Mouse (Mus musculus) lung, embryonic 16.5 days (tissue): ENCODE data around the gene Tbc1d2b. TPM values are rescaled to one million over a fixed set of nuclear protein-coding genes. Genes with fewer than 3 reads are reported as not detected.

ENCODE experiments used
- ATAC-seq: fragments of 200-750 bp; cut with Nextera tagmentation; 2 replicates; pipeline ENCODE4 v1.8.0; 2017; ENCODE audit warnings: low read depth, mild to moderate bottlenecking, moderate library complexity
- H3K27ac ChIP-seq: fragments of 300-500 bp; sonication (generic); 2 replicates; pipeline ENCODE4 v1.5.1; 2014; ENCODE audit warnings: mild to moderate bottlenecking, control low read depth, low read length
- H3K27me3 ChIP-seq: fragments of 300-500 bp; sonication (generic); 2 replicates; pipeline ENCODE4 v1.6.1; 2014; ENCODE audit warnings: low read depth, low read length, mixed read lengths; ENCODE audit not compliant: control insufficient read depth, insufficient read depth
- H3K36me3 ChIP-seq: fragments of 300-500 bp; sonication (generic); 2 replicates; pipeline ENCODE4 v1.6.1; 2014; ENCODE audit warnings: low read length; ENCODE audit not compliant: control insufficient read depth, insufficient read depth
- H3K4me1 ChIP-seq: fragments of 300-500 bp; sonication (generic); replicated peaks from 2 replicates; pipeline ENCODE4 v1.6.1; 2014; ENCODE audit warnings: low read length, mixed read lengths; ENCODE audit not compliant: control insufficient read depth, insufficient read depth
- H3K4me2 ChIP-seq: fragments of 300-500 bp; sonication (generic); 2 replicates; pipeline ENCODE4 v1.6.1; 2014; ENCODE audit warnings: low read depth, low read length, control low read depth
- H3K4me3 ChIP-seq: fragments of 300-500 bp; sonication (generic); 2 replicates; pipeline ENCODE4 v1.5.1; 2014; ENCODE audit warnings: mild to moderate bottlenecking, low read length, control low read depth
- H3K9ac ChIP-seq: fragments of 300-500 bp; sonication (generic); 2 replicates; pipeline ENCODE4 v1.6.1; 2014; ENCODE audit warnings: low read length, control low read depth
- H3K9me3 ChIP-seq: fragments of 300-500 bp; sonication (generic); 2 replicates; pipeline ENCODE4 v1.6.1; 2016; ENCODE audit warnings: low read length; ENCODE audit not compliant: control insufficient read depth
- WGBS: fragments of 180-500 bp; shearing (Covaris S2); extraction: QIAGEN DNeasy Blood & Tissue Kit; methylation state at CpG from one replicate; pipeline ENCODE4 v1.1.7; 2014; 5-methylcytosine and 5-hydroxymethylcytosine counted together
- polyA plus RNA-seq: library from polyadenylated mRNA; unstranded; fragments of >200 nt; fragmentation: Nextera tagmentation; extraction: Ambion mirVana; gene quantifications from 2 replicates; pipeline ENCODE4 v1.2.1, GENCODE M21; 2015

Tbc1d2b gene
- polyA plus RNA-seq, 1 experiment from 2014 or later = 20.9 TPM

DNA sequence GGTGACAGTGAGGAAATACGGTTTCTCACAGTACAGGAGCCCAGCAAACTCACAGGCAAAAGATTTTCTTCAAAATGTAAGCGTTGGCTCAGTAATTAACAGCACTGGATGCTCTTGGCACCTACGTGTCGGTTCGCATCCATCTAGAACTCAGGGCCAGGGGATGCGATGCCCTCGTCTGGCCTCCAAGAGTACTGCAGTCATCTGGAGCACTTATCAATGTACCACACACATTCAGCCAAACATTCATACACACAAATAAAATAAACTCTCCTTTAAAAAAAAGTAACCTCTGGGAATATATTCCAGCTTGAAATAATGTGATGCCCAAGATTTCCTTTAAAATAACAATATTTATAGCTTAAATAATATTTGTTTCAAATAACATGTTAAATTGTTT, 29.0 kb downstream of the Tbc1d2b start:
- Histone ChIP-seq H3K36me3 (peaks cover 6% of the 10 kb centered on the region; the same call in 1 of the 2 replicates), H3K4me1 (peaks cover 7% of the 10 kb centered on the region; the same call in 1 of the 2 replicates), H3K27me3 (no peaks in the 10 kb centered on the region), H3K4me2 (no peak overlapping the region), H3K9ac (no peak overlapping the region), H3K9me3 (no peaks in the 10 kb centered on the region), H3K27ac (no peak overlapping the region), H3K4me3 (no peak overlapping the region)
- no peak for ATAC-seq
- 80% methylated on average over 7 of the region's 7 CpGs for WGBS

DNA sequence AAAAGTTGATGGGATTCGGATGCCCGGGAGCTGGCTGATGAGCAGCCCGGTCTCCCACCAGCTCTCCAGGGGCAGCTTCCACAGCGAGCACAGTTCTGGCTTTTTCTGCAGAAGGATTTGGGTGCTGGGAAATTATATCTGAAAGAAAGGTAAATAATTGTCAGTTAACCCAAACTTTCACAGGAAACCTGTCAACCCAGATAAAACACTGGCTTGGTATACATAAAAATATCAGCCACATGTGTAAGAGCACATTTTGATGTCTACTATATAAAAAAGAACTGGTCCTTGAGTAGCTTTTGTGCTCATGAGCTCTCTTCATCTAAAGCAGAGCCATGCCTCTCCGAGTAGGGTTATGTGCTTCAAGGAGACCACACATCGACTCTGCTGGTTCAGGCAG, 29.6 kb downstream of the Tbc1d2b start:
- H3K4me2 ChIP-seq = no peak overlapping the region
- peaks cover 7% of the 10 kb centered on the region; the same call in 1 of the 2 replicates for H3K4me1 ChIP-seq
- no peak for ATAC-seq
- no peak overlapping the region for H3K4me3 ChIP-seq
- peaks cover 6% of the 10 kb centered on the region; the same call in 1 of the 2 replicates for H3K36me3 ChIP-seq
- H3K27ac ChIP-seq = no peak overlapping the region
- WGBS = 83% methylated on average over 6 of the region's 6 CpGs
- H3K27me3 ChIP-seq = no peaks in the 10 kb centered on the region
- no peaks in the 10 kb centered on the region for H3K9me3 ChIP-seq
- no peak overlapping the region for H3K9ac ChIP-seq

DNA sequence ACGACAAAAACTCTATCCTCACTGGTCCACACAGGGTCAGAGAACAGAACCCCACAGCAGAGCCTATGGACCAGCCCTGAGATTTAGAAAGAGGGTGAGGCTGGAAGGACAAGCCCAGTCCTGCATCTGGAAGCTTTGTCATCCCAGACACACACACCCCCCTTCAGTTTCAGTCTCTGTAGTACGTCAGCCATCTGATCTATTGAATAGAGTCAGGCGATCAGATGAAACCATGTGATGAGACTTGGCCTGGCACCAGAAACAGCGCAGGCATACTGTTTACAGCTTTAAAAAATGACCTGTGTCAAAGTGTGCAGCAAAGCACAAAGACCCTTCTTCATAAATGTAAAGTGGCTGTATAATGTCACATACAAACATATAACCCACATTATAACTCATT, 30.0 kb downstream of the Tbc1d2b start:
- no peak overlapping the region for H3K9ac ChIP-seq
- H3K27me3 ChIP-seq = no peaks in the 10 kb centered on the region
- H3K27ac ChIP-seq = no peak overlapping the region
- H3K4me1 ChIP-seq = peaks cover 9% of the 10 kb centered on the region
- no peak overlapping the region for H3K4me2 ChIP-seq
- peaks cover 6% of the 10 kb centered on the region; the same call in 1 of the 2 replicates for H3K36me3 ChIP-seq
- no peaks in the 10 kb centered on the region for H3K9me3 ChIP-seq
- 82% methylated on average over 4 of the region's 4 CpGs for WGBS
- no peak for ATAC-seq
- H3K4me3 ChIP-seq = no peak overlapping the region

DNA sequence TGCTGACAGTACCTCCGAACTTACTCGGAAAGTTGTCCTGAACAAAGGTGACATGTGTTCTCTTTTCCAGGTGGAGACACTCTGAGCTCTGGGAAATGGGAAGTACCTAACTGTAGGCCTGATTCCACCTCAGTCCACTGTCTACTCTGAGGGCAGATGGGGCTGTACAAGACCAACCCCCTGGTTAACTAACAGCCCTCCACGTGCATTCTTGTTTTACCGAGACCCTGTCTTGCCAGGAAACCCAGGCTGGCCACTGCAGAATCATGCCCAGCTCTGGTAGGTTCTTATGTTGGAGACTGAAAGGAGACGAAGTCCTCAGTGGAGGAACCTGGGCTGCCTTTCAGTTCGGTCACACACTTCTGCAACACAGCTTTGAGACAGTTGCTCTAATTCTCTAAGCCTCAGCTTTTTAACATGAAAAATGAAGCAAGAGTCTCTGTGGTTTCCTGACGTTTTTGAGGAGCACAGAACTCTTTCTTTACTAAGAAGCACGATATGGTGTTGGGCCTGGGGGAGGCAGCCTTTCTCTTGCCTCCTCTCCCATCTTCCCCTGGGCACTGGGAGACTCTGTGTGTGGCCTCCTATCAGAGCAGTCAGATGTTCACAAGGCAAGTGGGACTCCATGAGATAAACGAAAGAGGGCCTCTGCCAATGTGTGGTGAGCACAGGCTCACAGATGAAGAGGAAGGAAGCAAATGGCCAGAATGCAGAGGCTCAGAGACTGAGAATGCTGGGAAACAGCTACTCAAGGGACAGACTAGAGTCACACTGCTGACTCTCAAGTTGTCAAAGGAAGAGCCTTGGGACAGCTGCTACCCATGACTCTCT, 33.2 kb downstream of the Tbc1d2b start:
- Histone ChIP-seq H3K9ac (no peak overlapping the region), H3K27me3 (no peaks in the 10 kb centered on the region), H3K27ac (no peak overlapping the region), H3K4me2 (no peak overlapping the region), H3K36me3 (peaks cover 6% of the 10 kb centered on the region; the same call in 1 of the 2 replicates), H3K9me3 (no peaks in the 10 kb centered on the region), H3K4me3 (no peak overlapping the region), H3K4me1 (peaks cover 8% of the 10 kb centered on the region)
- 60% methylated on average over 9 of the region's 9 CpGs for WGBS
- ATAC-seq = peak; percentile 39

DNA sequence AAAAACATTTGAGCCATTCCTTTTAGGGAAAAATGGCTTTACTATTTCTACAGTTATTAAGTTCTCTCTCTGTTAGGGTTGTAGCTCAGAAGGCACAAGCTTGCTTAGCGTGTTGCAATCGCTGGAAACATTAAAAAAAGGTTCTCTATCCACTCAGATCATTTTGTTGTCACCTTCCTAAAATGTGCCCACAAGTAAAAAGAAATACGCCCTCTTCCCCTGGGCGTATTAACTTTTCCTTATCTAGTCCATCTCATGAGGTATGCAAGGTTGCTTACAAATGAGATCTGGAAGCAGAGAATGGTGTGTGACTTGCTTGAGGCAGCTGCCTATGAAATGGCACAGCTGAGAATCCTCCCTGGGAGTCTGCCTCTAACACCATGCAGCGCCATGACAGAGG, 33.8 kb downstream of the Tbc1d2b start:
- Histone ChIP-seq H3K4me1 (peaks cover 5% of the 10 kb centered on the region), H3K9ac (no peak overlapping the region), H3K27me3 (no peaks in the 10 kb centered on the region), H3K27ac (no peak overlapping the region), H3K36me3 (peaks cover 6% of the 10 kb centered on the region; the same call in 1 of the 2 replicates), H3K4me3 (no peak overlapping the region), H3K4me2 (no peak overlapping the region), H3K9me3 (no peaks in the 10 kb centered on the region)
- WGBS = 86% methylated on average over 5 of the region's 5 CpGs
- no peak for ATAC-seq

DNA sequence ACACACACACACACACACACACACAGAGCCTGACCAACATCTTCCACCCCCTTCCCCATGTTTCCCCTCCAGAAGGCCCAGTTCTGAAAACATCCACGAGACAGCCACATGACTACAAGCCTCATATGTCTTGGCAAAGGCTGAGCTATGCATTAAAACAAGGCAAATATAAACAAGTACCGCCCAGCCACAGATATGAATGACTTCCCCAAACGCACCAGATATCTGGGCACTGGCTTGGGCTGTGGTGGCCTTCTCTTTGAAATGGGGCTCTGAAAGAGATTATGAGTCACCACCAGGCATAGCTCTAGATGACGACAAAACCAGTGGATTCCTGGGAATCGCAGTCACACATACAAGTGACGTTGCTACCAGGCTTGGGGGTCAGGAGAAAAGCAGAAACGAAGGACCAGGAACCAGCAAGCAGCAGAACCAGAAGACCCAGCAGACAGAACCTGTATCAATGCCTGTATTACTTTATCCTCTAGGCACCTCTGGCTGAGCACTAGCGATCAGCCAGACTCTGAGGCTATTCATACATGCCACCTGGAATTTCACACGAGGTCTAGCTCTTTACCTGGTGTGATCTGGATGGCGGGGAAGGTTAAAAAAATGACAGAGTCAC, 35.2 kb downstream of the Tbc1d2b start:
- peaks cover 6% of the 10 kb centered on the region; the same call in 1 of the 2 replicates for H3K36me3 ChIP-seq
- H3K27me3 ChIP-seq = no peaks in the 10 kb centered on the region
- no peaks in the 10 kb centered on the region for H3K9me3 ChIP-seq
- no peak overlapping the region for H3K4me3 ChIP-seq
- H3K4me2 ChIP-seq = no peak overlapping the region
- no peak overlapping the region for H3K27ac ChIP-seq
- peak; percentile 52; the same call in 1 of the 2 replicates for ATAC-seq
- H3K9ac ChIP-seq = no peak overlapping the region
- 54% methylated on average over 10 of the region's 10 CpGs for WGBS
- H3K4me1 ChIP-seq = peaks cover 5% of the 10 kb centered on the region

DNA sequence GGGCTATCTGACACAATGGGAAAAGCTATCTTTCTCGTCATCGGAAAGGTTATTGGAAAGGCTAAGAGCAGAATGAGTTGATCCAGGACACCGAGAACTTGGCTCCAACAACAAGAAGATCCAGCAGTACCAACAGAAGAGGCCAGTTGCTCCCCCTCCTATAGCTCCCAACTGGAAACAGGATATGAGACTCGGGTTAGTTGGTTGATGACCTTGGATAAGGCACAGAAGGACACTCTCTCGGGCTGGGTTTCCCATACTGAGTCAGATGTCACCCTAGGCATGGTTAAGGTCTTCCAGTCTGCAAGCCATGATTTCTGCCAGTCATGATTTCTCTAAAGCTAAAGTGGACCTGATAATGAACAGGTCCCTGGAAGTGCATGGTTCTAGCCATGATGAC, 35.8 kb downstream of the Tbc1d2b start:
- Histone ChIP-seq H3K36me3 (0 out of 2 replicates have a peak, but pooled peaks cover 2% of the 10 kb centered on the region), H3K27ac (no peak overlapping the region), H3K9me3 (no peaks in the 10 kb centered on the region), H3K4me2 (no peak overlapping the region), H3K4me1 (peaks cover 5% of the 10 kb centered on the region), H3K27me3 (no peaks in the 10 kb centered on the region), H3K4me3 (no peak overlapping the region), H3K9ac (no peak overlapping the region)
- 76% methylated on average over 5 of the region's 5 CpGs for WGBS
- no peak for ATAC-seq

DNA sequence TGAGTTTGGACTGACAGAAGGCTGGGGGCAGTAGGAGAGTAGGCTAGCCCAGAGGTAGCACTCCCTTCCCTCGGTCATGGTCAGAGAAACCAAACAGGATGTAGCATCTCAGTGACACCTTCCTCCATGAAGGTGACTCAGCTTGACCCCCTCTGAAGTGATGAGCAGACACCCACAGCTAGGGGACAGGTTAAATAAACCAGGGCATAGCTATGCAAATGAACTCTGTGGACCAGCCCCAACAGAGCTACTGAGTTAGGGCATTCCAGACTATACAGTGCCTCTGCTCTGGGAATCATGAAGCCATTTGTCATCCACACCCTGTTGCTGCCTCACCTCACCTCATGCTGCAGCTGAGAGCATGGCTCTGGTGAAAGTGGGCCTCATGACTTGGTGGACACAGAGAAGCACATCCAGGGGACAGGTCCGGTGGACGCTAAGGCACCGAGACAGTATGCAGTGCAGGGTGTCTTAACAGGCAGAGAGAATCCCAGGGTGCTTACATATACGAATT, 36.6 kb downstream of the Tbc1d2b start:
- Histone ChIP-seq H3K4me1 (peaks cover 5% of the 10 kb centered on the region), H3K27ac (no peak overlapping the region), H3K4me3 (no peak overlapping the region), H3K36me3 (no peaks in the 10 kb centered on the region), H3K9me3 (no peaks in the 10 kb centered on the region), H3K27me3 (no peaks in the 10 kb centered on the region), H3K4me2 (no peak overlapping the region), H3K9ac (no peak overlapping the region)
- ATAC-seq = no peak
- 79% methylated on average over 5 of the region's 5 CpGs for WGBS
